Mouse (Mus musculus) stomach, embryonic 15.5 days (tissue): ENCODE results near the gene Gm37240. TPM values are rescaled to one million over a fixed set of nuclear protein-coding genes. Genes with fewer than 3 reads are reported as not detected.

Experiments used
- ATAC-seq: fragments of 200-750 bp; cut with Nextera tagmentation; 2 replicates; pipeline ENCODE4 v1.8.0; 2017; ENCODE audit warnings: low read depth, moderate number of reproducible peaks, moderate TSS enrichment; ENCODE audit not compliant: insufficient read depth, low FRiP score
- H3K27ac ChIP-seq: fragments of 300-500 bp; sonication (generic); 2 replicates; pipeline ENCODE4 v1.5.1; 2015; ENCODE audit warnings: mild to moderate bottlenecking, inconsistent platforms
- H3K27me3 ChIP-seq: fragments of 300-500 bp; sonication (generic); replicated peaks from 2 replicates; pipeline ENCODE4 v1.6.1; 2015; ENCODE audit warnings: inconsistent platforms
- H3K36me3 ChIP-seq: fragments of 300-500 bp; sonication (generic); 2 replicates; pipeline ENCODE4 v1.6.1; 2015; ENCODE audit warnings: inconsistent platforms
- H3K4me1 ChIP-seq: fragments of 300-500 bp; sonication (generic); 2 replicates; pipeline ENCODE4 v1.6.1; 2015; ENCODE audit warnings: inconsistent platforms
- H3K4me2 ChIP-seq: fragments of 300-500 bp; sonication (generic); 2 replicates; pipeline ENCODE4 v1.6.1; 2015; ENCODE audit warnings: mild to moderate bottlenecking, inconsistent platforms
- H3K4me3 ChIP-seq: fragments of 300-500 bp; sonication (generic); replicated peaks from 2 replicates; pipeline ENCODE4 v1.5.1; 2015; ENCODE audit warnings: inconsistent platforms
- H3K9ac ChIP-seq: fragments of 300-500 bp; sonication (generic); 2 replicates; pipeline ENCODE4 v1.6.1; 2015; ENCODE audit warnings: inconsistent platforms
- H3K9me3 ChIP-seq: fragments of 300-500 bp; sonication (generic); 2 replicates; pipeline ENCODE4 v1.6.1; 2016; ENCODE audit warnings: inconsistent platforms
- WGBS: fragments of 180-500 bp; shearing (Covaris S2); methylation state at CpG from one replicate; pipeline ENCODE4 v1.1.7; 2015; 5-methylcytosine and 5-hydroxymethylcytosine counted together
- polyA plus RNA-seq: library from polyadenylated mRNA; unstranded; fragments of >200 nt; fragmentation: Nextera tagmentation; extraction: Ambion mirVana; gene quantifications from 2 replicates; pipeline ENCODE4 v1.2.1, GENCODE M21; 2015

Gm37240 gene
- polyA plus RNA-seq, 1 experiment from 2014 or later = 8.6 TPM

DNA sequence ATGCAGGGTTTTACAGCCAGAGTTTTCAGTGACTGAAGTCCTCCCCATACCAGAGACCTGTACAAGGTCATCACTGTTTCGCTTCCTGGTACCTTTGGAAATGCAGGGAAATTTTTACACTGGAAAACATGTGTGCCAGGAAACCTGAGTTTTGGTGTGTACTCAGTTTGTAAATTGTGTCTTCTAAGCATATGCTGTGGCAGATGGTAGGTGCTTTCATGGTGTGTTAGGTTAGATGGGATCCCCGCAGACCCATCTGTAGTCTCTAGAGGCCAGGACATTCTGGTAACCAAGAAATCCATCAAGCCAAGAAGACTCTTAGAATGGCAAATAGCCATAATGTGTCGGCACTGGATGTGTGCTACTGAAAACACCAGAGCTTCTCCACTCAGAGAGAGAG, 352.3 kb downstream of the Gm37240 start:
- Histone ChIP-seq H3K4me2 (no peak overlapping the region), H3K4me3 (no peak overlapping the region), H3K27ac (no peak overlapping the region), H3K4me1 (no peaks in the 10 kb centered on the region), H3K27me3 (no peaks in the 10 kb centered on the region), H3K9ac (no peak overlapping the region), H3K9me3 (no peaks in the 10 kb centered on the region), H3K36me3 (no peaks in the 10 kb centered on the region)
- 79% methylated on average over 3 of the region's 3 CpGs for WGBS
- ATAC-seq = no peak

- Histone ChIP-seq H3K36me3 (no peaks in the 10 kb centered on the region), H3K9ac (no peak overlapping the region), H3K4me3 (no peak overlapping the region), H3K4me1 (no peaks in the 10 kb centered on the region), H3K4me2 (no peak overlapping the region), H3K9me3 (no peaks in the 10 kb centered on the region), H3K27ac (no peak overlapping the region), H3K27me3 (no peaks in the 10 kb centered on the region)
- no peak for ATAC-seq
- WGBS = 87% methylated on average over 3 of the region's 3 CpGs
Measured at GRCm38 (mm10) chr3:85532376-85532775, 354.9 kb downstream of the Gm37240 start.

DNA sequence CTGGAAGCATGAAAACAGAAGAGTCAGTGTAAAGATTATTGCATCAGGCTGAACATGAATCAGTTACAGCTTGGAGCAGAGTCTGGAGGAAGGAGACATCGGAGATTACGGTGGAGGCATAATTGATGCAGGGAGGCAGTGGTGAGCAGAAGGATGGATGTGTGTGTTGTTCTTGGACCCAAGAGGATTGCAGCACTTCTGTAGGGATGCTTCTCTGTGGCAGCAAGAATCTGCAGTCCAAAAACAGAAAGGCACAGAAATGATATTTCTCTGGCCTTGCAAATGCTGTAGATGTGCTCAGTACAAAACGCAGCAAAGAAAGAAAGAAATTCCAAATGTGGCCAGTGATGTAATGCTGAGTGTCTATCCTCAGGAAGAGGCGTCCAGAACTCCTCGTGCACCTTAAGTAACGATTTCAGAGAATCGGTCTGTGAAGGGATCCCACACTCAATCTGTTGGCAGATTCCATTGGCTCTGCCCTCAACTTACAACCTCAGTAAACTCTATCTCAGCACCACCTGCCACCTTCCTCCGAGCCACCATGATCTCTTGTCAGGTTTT, 356.6 kb downstream of the Gm37240 start:
- no peak overlapping the region for H3K9ac ChIP-seq
- no peak for ATAC-seq
- H3K27ac ChIP-seq = no peak overlapping the region
- H3K9me3 ChIP-seq = no peaks in the 10 kb centered on the region
- peaks cover 2% of the 10 kb centered on the region; the same call in 1 of the 2 replicates for H3K4me1 ChIP-seq
- H3K4me2 ChIP-seq = no peak overlapping the region
- 85% methylated on average over 8 of the region's 8 CpGs for WGBS
- H3K4me3 ChIP-seq = no peak overlapping the region
- no peaks in the 10 kb centered on the region for H3K36me3 ChIP-seq
- H3K27me3 ChIP-seq = no peaks in the 10 kb centered on the region

- H3K4me2 ChIP-seq = no peak overlapping the region
- H3K9me3 ChIP-seq = no peaks in the 10 kb centered on the region
- H3K4me1 ChIP-seq = peaks cover 2% of the 10 kb centered on the region; the same call in 1 of the 2 replicates
- H3K27me3 ChIP-seq = no peaks in the 10 kb centered on the region
- WGBS = 83% methylated on average over 1 of the region's 1 CpGs
- no peaks in the 10 kb centered on the region for H3K36me3 ChIP-seq
- H3K9ac ChIP-seq = no peak overlapping the region
- no peak overlapping the region for H3K4me3 ChIP-seq
- no peak overlapping the region for H3K27ac ChIP-seq
- ATAC-seq = no peak
Measured at GRCm38 (mm10) chr3:85521311-85521907, 365.9 kb downstream of the Gm37240 start.

- ATAC-seq = no peak
- H3K9me3 ChIP-seq = no peaks in the 10 kb centered on the region
Measured at GRCm38 (mm10) chr3:85518668-85519067, 368.6 kb downstream of the Gm37240 start.

DNA sequence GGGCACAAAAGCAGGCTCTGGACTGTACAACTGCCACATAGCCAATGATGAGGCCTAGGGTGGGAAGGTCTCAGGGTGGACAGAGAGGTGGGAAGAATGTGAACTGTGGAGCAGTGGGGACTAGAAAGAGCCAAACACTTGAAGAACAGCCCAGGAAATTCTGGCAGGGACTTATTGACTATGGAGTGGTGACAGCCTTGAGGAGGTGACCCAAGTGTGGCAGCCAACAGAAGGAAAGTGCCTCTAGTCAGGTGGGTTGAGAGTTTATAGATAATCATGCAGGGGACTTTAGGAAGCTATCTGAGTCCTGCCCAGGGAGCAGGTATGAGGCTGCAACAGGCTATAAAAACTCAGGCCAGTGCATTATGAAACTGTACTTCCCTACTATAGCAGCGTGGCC, 369.2 kb downstream of the Gm37240 start:
- H3K36me3 ChIP-seq = no peaks in the 10 kb centered on the region
- no peaks in the 10 kb centered on the region for H3K27me3 ChIP-seq
- 76% methylated on average over 1 of the region's 1 CpGs for WGBS
- H3K4me3 ChIP-seq = no peak overlapping the region
- no peak overlapping the region for H3K27ac ChIP-seq
- H3K4me2 ChIP-seq = no peak overlapping the region
- no peaks in the 10 kb centered on the region for H3K4me1 ChIP-seq
- H3K9ac ChIP-seq = no peak overlapping the region
- H3K9me3 ChIP-seq = no peaks in the 10 kb centered on the region
- no peak for ATAC-seq

More at GRCm38 (mm10) chr3:85518668-85519067, 368.6 kb downstream of the Gm37240 start:
- no peak overlapping the region for H3K4me2 ChIP-seq
- no peaks in the 10 kb centered on the region for H3K4me1 ChIP-seq
- no peak overlapping the region for H3K27ac ChIP-seq
- no peak overlapping the region for H3K4me3 ChIP-seq
- H3K9ac ChIP-seq = no peak overlapping the region
- H3K27me3 ChIP-seq = no peaks in the 10 kb centered on the region
- 77% methylated on average over 8 of the region's 8 CpGs for WGBS
- H3K36me3 ChIP-seq = no peaks in the 10 kb centered on the region

DNA sequence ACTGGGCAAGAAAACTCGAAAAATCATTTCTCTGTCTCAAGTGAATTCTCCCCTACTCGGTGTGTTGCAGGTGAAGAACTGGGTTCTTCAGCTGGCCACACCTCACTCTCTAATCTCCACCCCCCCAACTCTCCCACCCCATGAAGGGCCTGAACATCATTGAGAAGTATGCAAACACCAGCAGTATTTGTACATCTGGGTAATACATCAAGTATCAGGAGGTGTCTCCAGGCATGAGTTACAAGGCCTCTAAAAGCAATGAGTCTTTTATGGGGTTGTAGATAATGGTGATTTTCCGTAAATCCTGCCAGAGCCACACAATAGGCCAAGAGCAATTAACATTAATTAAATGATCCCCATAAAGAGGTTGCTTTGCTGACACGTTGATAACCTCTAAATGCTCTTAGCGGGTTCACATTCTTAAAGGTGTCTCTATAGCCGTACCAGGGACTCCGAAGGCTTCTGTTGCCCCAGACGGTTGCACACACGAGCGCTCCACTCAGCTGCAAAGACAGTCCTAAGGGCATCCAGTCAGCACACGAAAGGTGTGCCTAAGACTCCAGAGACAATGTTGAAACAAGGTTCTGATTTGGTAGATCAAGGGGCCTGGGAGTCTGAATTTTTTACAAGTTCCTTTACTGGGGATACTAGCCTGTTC, 370.4 kb downstream of the Gm37240 start:
- Histone ChIP-seq H3K36me3 (no peaks in the 10 kb centered on the region), H3K4me1 (no peaks in the 10 kb centered on the region), H3K27ac (no peak overlapping the region), H3K9me3 (no peaks in the 10 kb centered on the region), H3K9ac (no peak overlapping the region), H3K4me2 (no peak overlapping the region), H3K27me3 (no peaks in the 10 kb centered on the region), H3K4me3 (no peak overlapping the region)
- 57% methylated on average over 11 of the region's 11 CpGs for WGBS
- no peak for ATAC-seq

DNA sequence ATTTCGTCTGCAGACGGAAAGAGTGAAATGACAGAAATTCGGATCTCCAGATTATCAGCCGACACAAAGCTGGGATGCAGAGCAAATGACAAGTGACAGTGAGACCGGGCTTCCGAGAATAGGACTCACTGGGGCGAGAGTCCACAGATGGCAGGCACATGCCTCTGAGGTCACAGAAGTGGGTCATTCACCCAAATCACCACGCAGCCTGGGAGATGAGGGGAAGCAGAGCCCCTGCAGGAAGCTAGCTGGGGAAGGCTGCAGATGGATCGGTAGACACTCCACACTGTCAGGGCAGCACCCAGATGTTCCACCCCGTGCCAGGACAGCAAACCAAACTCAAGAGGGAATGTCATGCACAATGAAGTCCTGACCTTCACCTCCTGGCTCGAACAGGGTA, 372.6 kb downstream of the Gm37240 start:
- Histone ChIP-seq H3K4me1 (no peaks in the 10 kb centered on the region), H3K4me2 (no peak overlapping the region), H3K9ac (no peak overlapping the region), H3K4me3 (no peak overlapping the region), H3K27ac (no peak overlapping the region), H3K36me3 (no peaks in the 10 kb centered on the region), H3K9me3 (no peaks in the 10 kb centered on the region), H3K27me3 (no peaks in the 10 kb centered on the region)
- no peak for ATAC-seq
- 79% methylated on average over 11 of the region's 11 CpGs for WGBS

DNA sequence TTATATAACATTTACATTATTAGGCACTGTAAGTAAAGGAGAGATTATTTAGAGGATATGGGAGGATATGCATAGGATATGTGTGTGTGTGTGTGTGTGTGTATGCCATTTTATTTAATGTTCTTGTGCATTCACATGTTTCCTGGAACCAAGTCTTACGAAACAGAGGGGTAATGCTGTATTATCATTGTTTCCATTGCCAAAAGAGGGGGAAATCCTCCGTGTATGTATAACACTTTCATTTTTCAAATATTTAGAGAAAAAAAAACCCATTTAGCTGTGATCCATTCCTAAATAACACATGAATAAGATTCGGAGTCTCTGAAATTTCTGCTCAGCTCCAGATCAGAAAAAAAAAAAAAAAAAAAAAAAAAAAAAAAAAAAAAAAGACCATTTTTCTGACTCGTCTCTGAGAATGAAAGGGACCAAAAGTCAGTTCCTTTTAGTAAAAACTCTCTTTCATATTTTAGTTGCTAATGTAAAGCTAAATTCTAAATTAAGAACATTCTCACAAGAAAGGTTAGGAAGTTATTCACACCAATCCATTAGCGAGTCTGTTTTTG, 378.5 kb downstream of the Gm37240 start:
- 73% methylated on average over 5 of the region's 5 CpGs for WGBS
- Histone ChIP-seq H3K27me3 (no peaks in the 10 kb centered on the region), H3K4me2 (no peak overlapping the region), H3K27ac (no peak overlapping the region), H3K4me1 (no peaks in the 10 kb centered on the region), H3K36me3 (no peaks in the 10 kb centered on the region), H3K4me3 (no peak overlapping the region), H3K9ac (no peak overlapping the region), H3K9me3 (no peaks in the 10 kb centered on the region)
- no peak for ATAC-seq

GRCm38 (mm10) chr3:85500096-85500495, 387.2 kb downstream of the Gm37240 start:
- 57% methylated on average over 3 of the region's 3 CpGs for WGBS
- no peaks in the 10 kb centered on the region for H3K4me1 ChIP-seq
- no peak for ATAC-seq
- H3K9ac ChIP-seq = no peak overlapping the region
- H3K4me2 ChIP-seq = no peak overlapping the region
- H3K4me3 ChIP-seq = no peak overlapping the region
- no peak overlapping the region for H3K27ac ChIP-seq
- H3K27me3 ChIP-seq = no peaks in the 10 kb centered on the region
- H3K9me3 ChIP-seq = no peaks in the 10 kb centered on the region
- H3K36me3 ChIP-seq = no peaks in the 10 kb centered on the region

GRCm38 (mm10) chr3:85496146-85496545, 391.2 kb downstream of the Gm37240 start:
- no peaks in the 10 kb centered on the region for H3K4me1 ChIP-seq
- ATAC-seq = no peak
- H3K4me3 ChIP-seq = no peak overlapping the region
- H3K9me3 ChIP-seq = no peaks in the 10 kb centered on the region
- no peaks in the 10 kb centered on the region for H3K36me3 ChIP-seq
- H3K27ac ChIP-seq = no peak overlapping the region
- H3K27me3 ChIP-seq = no peaks in the 10 kb centered on the region
- H3K4me2 ChIP-seq = no peak overlapping the region
- WGBS = 79% methylated on average over 4 of the region's 4 CpGs
- H3K9ac ChIP-seq = no peak overlapping the region

- ATAC-seq = no peak
- H3K9me3 ChIP-seq = no peaks in the 10 kb centered on the region
- WGBS = 84% methylated on average over 8 of the region's 8 CpGs
Measured at GRCm38 (mm10) chr3:85493796-85494195, 393.5 kb downstream of the Gm37240 start.

More at GRCm38 (mm10) chr3:85493796-85494195, 393.5 kb downstream of the Gm37240 start:
- Histone ChIP-seq H3K4me1 (no peaks in the 10 kb centered on the region), H3K27ac (no peak overlapping the region), H3K27me3 (no peaks in the 10 kb centered on the region), H3K9ac (no peak overlapping the region), H3K4me3 (no peak overlapping the region), H3K4me2 (no peak overlapping the region), H3K36me3 (no peaks in the 10 kb centered on the region)
